Mouse (Mus musculus) erythroid progenitor cell, adult 5-6 weeks (primary cell): ENCODE measurements around the gene Exoc8. TPM values are rescaled to one million over a fixed set of nuclear protein-coding genes. Genes with fewer than 3 reads are reported as not detected.

Experiments
- ATAC-seq: replicated peaks from 2 replicates; pipeline ENCODE4 v1.8.0; 2016; ENCODE audit warnings: moderate number of reproducible peaks, mild to moderate bottlenecking, moderate TSS enrichment, inconsistent platforms; ENCODE audit not compliant: poor library complexity, low FRiP score, severe bottlenecking
- total RNA-seq, 2 experiments: library from RNA; stranded (forward) in 1 of 2; stranded (reverse) in 1 of 2; fragments of 150-400 nt in 1 of 2; fragments of 186-747, 209-891 nt in 1 of 2; gene quantifications; 2 replicates each; pipeline versions ENCODE4 v1.2.3 to v1.2.4; 2015 to 2017; ENCODE audit warnings: low replicate concordance in 2 of 2

Gene Exoc8
- total RNA-seq (2015; ENCODE audit: low replicate concordance) (1.8 and 7.1 TPM in 2 replicates), total RNA-seq (2017; ENCODE audit: low replicate concordance) (7.9 and 11.4 TPM in 2 replicates)

- peak; percentile 92 for ATAC-seq
Measured at GRCm38 (mm10) chr8:124897386-124898250, at the start of gene Exoc8, which contains the start of gene Sprtn. Exoc8 (minus strand) TSS chr8:124897705. Sprtn (plus strand) TSS chr8:124897886.

GRCm38 (mm10) chr8:124944406-124944805 is 46.9 kb upstream of the Exoc8 start:
- ATAC-seq, result no peak

GRCm38 (mm10) chr8:124943801-124944200 is 46.3 kb upstream of the Exoc8 start:
- no peak for ATAC-seq

GRCm38 (mm10) chr8:124937293-124937692 is 39.8 kb upstream of the Exoc8 start:
- ATAC-seq, result no peak

- ATAC-seq, result no peak
Measured at GRCm38 (mm10) chr8:124936699-124937098, 39.2 kb upstream of the Exoc8 start.

- ATAC-seq, result no peak
Measured at GRCm38 (mm10) chr8:124935116-124935515, 37.6 kb upstream of the Exoc8 start.

GRCm38 (mm10) chr8:124932435-124932834 is 34.9 kb upstream of the Exoc8 start:
- ATAC-seq, result no peak

- no peak for ATAC-seq
Measured at GRCm38 (mm10) chr8:124930649-124931048, 33.1 kb upstream of the Exoc8 start.

- no peak for ATAC-seq
Measured at GRCm38 (mm10) chr8:124930086-124930485, 32.6 kb upstream of the Exoc8 start.

- no peak for ATAC-seq
Measured at GRCm38 (mm10) chr8:124929006-124929405, 31.5 kb upstream of the Exoc8 start.

GRCm38 (mm10) chr8:124926351-124926771 is 28.9 kb upstream of the Exoc8 start:
- no peak for ATAC-seq

- no peak for ATAC-seq
Measured at GRCm38 (mm10) chr8:124925544-124926266, 28.2 kb upstream of the Exoc8 start.

GRCm38 (mm10) chr8:124923971-124924652 is 26.6 kb upstream of the Exoc8 start:
- ATAC-seq, result no peak

- ATAC-seq, result no peak
Measured at GRCm38 (mm10) chr8:124922490-124923089, 25.1 kb upstream of the Exoc8 start.

- no peak for ATAC-seq
Measured at GRCm38 (mm10) chr8:124921369-124922279, 24.1 kb upstream of the Exoc8 start.

GRCm38 (mm10) chr8:124917741-124918484 is 20.4 kb upstream of the Exoc8 start:
- ATAC-seq, result no peak

- no peak for ATAC-seq
Measured at GRCm38 (mm10) chr8:124914061-124914460, 16.6 kb upstream of the Exoc8 start.
